Mouse (Mus musculus) embryonic stem cell, embryonic (primary cell): ENCODE measurements at regions not wholly inside any gene's neighbourhood (a gene's known extent, or its start where the extent isn't known, plus 50 kb on each side); places are given as distances from the start of the nearest gene placed in this dataset.

Experiments used
- CTCF ChIA-PET, 4 experiments: fragments of 300-600 bp in 2 of 4; fragments of 350-600 bp in 2 of 4; sonication (Branson Sonifier 250); formaldehyde crosslinking; loops; one replicate each; lab custom pipeline; 2022; ENCODE audit warnings: inconsistent platforms in 2 of 4; lab: Charles Lee
- POLR2A ChIA-PET, 4 experiments: fragments of 300-600 bp in 2 of 4; fragments of 350-600 bp in 2 of 4; sonication (Branson Sonifier 250); formaldehyde crosslinking; loops; one replicate each; lab custom pipeline; 2022; ENCODE audit warnings: antibody characterized with exemption in 4 of 4, inconsistent platforms in 1 of 4; lab: Charles Lee

GRCm38 (mm10) chr12:25864113-25864852 is 550.8 kb downstream of the Rnf144a start:
- ChIA-PET CTCF (interaction anchor here in 3 of 4 experiments (0.5 to 2.2 kb wide), 4 partner anchors 152 to 207 kb away, joined by 3 to 9 read pairs (median 7); no protein-coding TSS in a partner anchor), POLR2A (interaction anchor here in 1 of 4 experiments (1.2 kb wide), 1 partner anchor 159 kb away, joined by 3 read pairs; no protein-coding TSS in a partner anchor)

- CTCF ChIA-PET = no interaction called here
- POLR2A ChIA-PET = no interaction called here
Measured at GRCm38 (mm10) chr12:25861100-25861499, 554.0 kb downstream of the Rnf144a start.

GRCm38 (mm10) chr12:25858397-25858796 is 556.7 kb downstream of the Rnf144a start:
- ChIA-PET CTCF (no interaction called here), POLR2A (no interaction called here)

- ChIA-PET CTCF (no interaction called here), POLR2A (interaction anchor here in 1 of 4 experiments (0.9 kb wide), 1 partner anchor 8 kb away, joined by 3 read pairs; no protein-coding TSS in a partner anchor)
Measured at GRCm38 (mm10) chr12:25830057-25830456, 585.0 kb downstream of the Rnf144a start.

GRCm38 (mm10) chr12:25827961-25828360 is 587.1 kb downstream of the Rnf144a start:
- ChIA-PET POLR2A (interaction anchor here in 1 of 4 experiments (0.6 kb wide), 1 partner anchor 72 kb away, joined by 3 read pairs; no protein-coding TSS in a partner anchor), CTCF (no interaction called here)

GRCm38 (mm10) chr12:25826928-25827327 is 588.1 kb downstream of the Rnf144a start:
- ChIA-PET POLR2A (interaction anchor here in 2 of 4 experiments (0.9 to 1.1 kb wide), 2 partner anchors 12 to 731 kb away, joined by 3 to 4 read pairs; no protein-coding TSS in a partner anchor), CTCF (interaction anchor here in 2 of 4 experiments (0.5 to 0.6 kb wide), 4 partner anchors 247 to 754 kb away, joined by 3 to 4 read pairs (median 3); no protein-coding TSS in a partner anchor)

- CTCF ChIA-PET = interaction anchor here in 1 of 4 experiments (0.5 to 0.6 kb wide), 2 partner anchors 485 to 755 kb away, joined by 3 read pairs; no protein-coding TSS in a partner anchor
- POLR2A ChIA-PET = interaction anchor here in 2 of 4 experiments (0.9 to 1.1 kb wide), 2 partner anchors 13 to 731 kb away, joined by 3 to 4 read pairs; no protein-coding TSS in a partner anchor
Measured at GRCm38 (mm10) chr12:25826451-25826850, 588.6 kb downstream of the Rnf144a start.

- ChIA-PET POLR2A (no interaction called here), CTCF (interaction anchor here in 1 of 4 experiments (0.6 kb wide), 1 partner anchor 791 kb away, joined by 3 read pairs; no protein-coding TSS in a partner anchor)
Measured at GRCm38 (mm10) chr12:25816248-25816647, 598.8 kb downstream of the Rnf144a start.

GRCm38 (mm10) chr12:25795092-25795491 is 620.0 kb downstream of the Rnf144a start:
- CTCF ChIA-PET = no interaction called here
- POLR2A ChIA-PET = no interaction called here

GRCm38 (mm10) chr12:25794571-25794970 is 620.5 kb downstream of the Rnf144a start:
- ChIA-PET POLR2A (no interaction called here), CTCF (interaction anchor here in 1 of 4 experiments (0.6 kb wide), 1 partner anchor 217 kb away, joined by 3 read pairs; no protein-coding TSS in a partner anchor)

GRCm38 (mm10) chr12:25792571-25793075 is 622.4 kb downstream of the Rnf144a start:
- ChIA-PET CTCF (interaction anchor here in 1 of 4 experiments (0.7 kb wide), 1 partner anchor 653 kb away, joined by 4 read pairs; no protein-coding TSS in a partner anchor), POLR2A (no interaction called here)

GRCm38 (mm10) chr12:25790956-25791355 is 624.1 kb downstream of the Rnf144a start:
- ChIA-PET CTCF (no interaction called here), POLR2A (no interaction called here)

- ChIA-PET CTCF (interaction anchor here in 1 of 4 experiments (0.6 kb wide), 1 partner anchor 284 kb away, joined by 6 read pairs; no protein-coding TSS in a partner anchor), POLR2A (no interaction called here)
Measured at GRCm38 (mm10) chr12:25785646-25786606, 629.1 kb downstream of the Rnf144a start.

GRCm38 (mm10) chr12:25784401-25784800 is 630.7 kb downstream of the Rnf144a start:
- POLR2A ChIA-PET = no interaction called here

GRCm38 (mm10) chr12:25782972-25783717 is 631.9 kb downstream of the Rnf144a start:
- CTCF ChIA-PET = interaction anchor here in 1 of 4 experiments (0.6 kb wide), 2 partner anchors 594 to 740 kb away, joined by 4 to 5 read pairs; no protein-coding TSS in a partner anchor
- POLR2A ChIA-PET = interaction anchor here in 1 of 4 experiments (0.5 kb wide), 1 partner anchor 302 kb away, joined by 3 read pairs; no protein-coding TSS in a partner anchor

More at GRCm38 (mm10) chr12:25784401-25784800, 630.7 kb downstream of the Rnf144a start:
- CTCF ChIA-PET = no interaction called here

- ChIA-PET CTCF (interaction anchor here in 1 of 4 experiments (0.6 kb wide), 1 partner anchor 1566 kb away, joined by 4 read pairs; no protein-coding TSS in a partner anchor), POLR2A (no interaction called here)
Measured at GRCm38 (mm10) chr12:25771856-25772255, 643.2 kb downstream of the Rnf144a start.

- ChIA-PET POLR2A (interaction anchor here in 1 of 4 experiments (0.7 kb wide), 1 partner anchor 237 kb away, joined by 6 read pairs; no protein-coding TSS in a partner anchor), CTCF (no interaction called here)
Measured at GRCm38 (mm10) chr12:25768644-25769043, 646.4 kb downstream of the Rnf144a start.
